Mouse (Mus musculus) hindbrain, embryonic 11.5 days (tissue): ENCODE data around the gene C9orf72. TPM values are rescaled to one million over a fixed set of nuclear protein-coding genes. Genes with fewer than 3 reads are reported as not detected.
A peak's percentile ranks its signal among the peaks of the same experiment; 100 is the strongest.
"Not testable (repeated sequence)": the region's sequence is repeated elsewhere in the genome, so short reads cannot be mapped to it uniquely, and the experiment has no call there.

ENCODE experiments used
- ATAC-seq: fragments of 200-750 bp; cut with Nextera tagmentation; 2 replicates; pipeline ENCODE4 v1.8.0; 2017; ENCODE audit warnings: mild to moderate bottlenecking, moderate TSS enrichment, moderate library complexity; ENCODE audit not compliant: low FRiP score
- DNase-seq: peaks from one replicate; pipeline ENCODE4 v3.0.0-alpha.2; 2015; ENCODE audit warnings: low spot score
- H3K27ac ChIP-seq: fragments of 300-500 bp; sonication (generic); 2 replicates; pipeline ENCODE4 v1.5.1; 2014; ENCODE audit warnings: mild to moderate bottlenecking, low read depth, low read length
- H3K27me3 ChIP-seq: fragments of 300-500 bp; sonication (generic); 2 replicates; pipeline ENCODE4 v1.6.1; 2014; ENCODE audit warnings: mild to moderate bottlenecking, low read length, moderate library complexity, mixed read lengths; ENCODE audit not compliant: control insufficient read depth, insufficient read depth
- H3K36me3 ChIP-seq: fragments of 300-500 bp; sonication (generic); 2 replicates; pipeline ENCODE4 v1.6.1; 2014; ENCODE audit warnings: mild to moderate bottlenecking, low read length, moderate library complexity, mixed read lengths; ENCODE audit not compliant: control insufficient read depth, insufficient read depth
- H3K4me1 ChIP-seq: fragments of 300-500 bp; sonication (generic); replicated peaks from 2 replicates; pipeline ENCODE4 v1.6.1; 2014; ENCODE audit warnings: low read length, mixed read lengths; ENCODE audit not compliant: control insufficient read depth, insufficient read depth
- H3K4me2 ChIP-seq: fragments of 300-500 bp; sonication (generic); replicated peaks from 2 replicates; pipeline ENCODE4 v1.6.1; 2014; ENCODE audit warnings: mild to moderate bottlenecking, low read depth, low read length
- H3K4me3 ChIP-seq: fragments of 300-500 bp; sonication (generic); 2 replicates; pipeline ENCODE4 v1.5.1; 2014; ENCODE audit warnings: low read depth, low read length
- H3K9ac ChIP-seq: fragments of 300-500 bp; sonication (generic); 2 replicates; pipeline ENCODE4 v1.6.1; 2014; ENCODE audit warnings: low read depth, low read length
- H3K9me3 ChIP-seq: fragments of 300-500 bp; sonication (generic); 2 replicates; pipeline ENCODE4 v1.6.1; 2016; ENCODE audit warnings: low read length; ENCODE audit not compliant: control insufficient read depth
- WGBS: fragments of 180-500 bp; shearing (Covaris S2); extraction: QIAGEN DNeasy Blood & Tissue Kit; methylation state at CpG from one replicate; pipeline ENCODE4 v1.1.7; 2014; 5-methylcytosine and 5-hydroxymethylcytosine counted together
- polyA plus RNA-seq: library from polyadenylated mRNA; unstranded; fragments of >200 nt; fragmentation: Nextera tagmentation; extraction: Ambion mirVana; gene quantifications from 2 replicates; pipeline ENCODE4 v1.2.1, GENCODE M21; 2014

C9orf72 gene
- 23.4 and 29.0 TPM in 2 replicates for polyA plus RNA-seq

DNA sequence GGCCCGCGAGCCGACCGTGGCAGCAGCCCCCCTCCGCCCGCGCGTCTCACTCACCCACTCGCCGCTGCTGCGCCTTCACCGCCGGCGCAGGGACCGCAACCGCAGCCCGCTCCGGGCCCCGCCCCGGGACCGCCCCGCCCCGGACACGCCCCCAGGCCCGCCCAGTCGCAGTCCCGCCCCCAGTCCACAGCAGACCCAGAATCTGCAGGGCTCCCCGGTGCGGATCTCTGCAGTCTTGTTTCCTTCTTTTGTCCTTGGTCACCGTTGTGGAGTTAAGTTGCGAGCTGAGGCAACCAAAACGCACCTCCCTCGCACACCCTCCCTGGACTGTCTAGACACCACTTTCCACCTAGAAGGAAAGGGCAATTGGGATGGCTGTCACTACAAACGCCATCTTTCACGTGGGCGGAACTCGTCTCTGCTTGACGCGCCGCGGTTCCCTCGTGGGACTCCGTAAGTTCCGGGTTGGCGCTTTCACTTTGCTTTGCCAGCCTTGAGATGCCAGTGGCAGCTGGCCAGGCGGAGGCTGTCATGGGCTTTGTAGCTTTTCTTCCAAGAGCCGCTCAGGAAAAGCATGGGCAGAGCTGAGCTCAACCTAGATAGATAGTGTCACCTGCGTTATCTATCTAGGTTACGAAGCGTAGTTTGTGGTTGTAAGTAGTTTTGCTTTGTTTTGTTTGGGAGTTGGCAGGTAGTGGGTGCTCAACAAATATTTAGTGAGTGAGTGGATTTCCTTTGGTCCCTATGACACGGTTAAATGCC, at the start of gene C9orf72:
Gene C9orf72, minus strand, starts transcription at position 442 of the 762 bp plus-strand sequence.
- no peaks in the 10 kb centered on the region for H3K4me1 ChIP-seq
- peak; percentile 94 for DNase-seq
- peak within 1 kb of the TSS; percentile 72 for H3K4me2 ChIP-seq
- ATAC-seq: peak; percentile 98
- no peaks in the 10 kb centered on the region for H3K36me3 ChIP-seq
- peak within 1 kb of the TSS; percentile 65 for H3K27ac ChIP-seq
- peak within 1 kb of the TSS; percentile 84 for H3K9ac ChIP-seq
- no peaks in the 10 kb centered on the region for H3K27me3 ChIP-seq
- H3K9me3 ChIP-seq: no peaks in the 10 kb centered on the region
- H3K4me3 ChIP-seq: peak within 1 kb of the TSS; percentile 88
- WGBS: 1% methylated on average over 31 of the region's 51 CpGs

DNA sequence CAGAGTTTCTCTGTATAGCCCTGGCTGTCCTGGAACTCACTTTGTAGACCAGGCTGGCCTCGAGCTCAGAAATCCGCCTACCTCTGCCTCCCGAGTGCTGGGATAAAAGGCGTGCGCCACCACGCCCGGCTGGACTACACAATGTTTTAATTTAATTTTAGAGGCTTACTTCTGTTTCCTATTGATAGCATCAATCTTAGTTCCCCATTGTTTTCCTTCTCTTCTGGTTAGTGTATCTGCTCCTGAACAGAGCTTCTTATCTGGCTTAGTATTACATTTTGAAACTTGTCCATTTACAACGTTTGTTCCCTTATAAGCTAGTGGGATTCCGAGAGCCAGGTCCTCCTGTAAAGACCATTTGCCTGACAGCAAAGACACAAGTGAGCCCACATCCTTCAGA, 33.0 kb upstream of the C9orf72 start:
- H3K27ac ChIP-seq: no peak overlapping the region
- no peak overlapping the region for H3K4me3 ChIP-seq
- H3K27me3 ChIP-seq: no peaks in the 10 kb centered on the region
- no peak overlapping the region for H3K4me2 ChIP-seq
- H3K9ac ChIP-seq: no peak overlapping the region
- 80% methylated on average over 9 of the region's 9 CpGs for WGBS
- no peaks in the 10 kb centered on the region for H3K9me3 ChIP-seq
- ATAC-seq: no peak
- no peak for DNase-seq
- H3K36me3 ChIP-seq: no peaks in the 10 kb centered on the region
- H3K4me1 ChIP-seq: no peaks in the 10 kb centered on the region

DNA sequence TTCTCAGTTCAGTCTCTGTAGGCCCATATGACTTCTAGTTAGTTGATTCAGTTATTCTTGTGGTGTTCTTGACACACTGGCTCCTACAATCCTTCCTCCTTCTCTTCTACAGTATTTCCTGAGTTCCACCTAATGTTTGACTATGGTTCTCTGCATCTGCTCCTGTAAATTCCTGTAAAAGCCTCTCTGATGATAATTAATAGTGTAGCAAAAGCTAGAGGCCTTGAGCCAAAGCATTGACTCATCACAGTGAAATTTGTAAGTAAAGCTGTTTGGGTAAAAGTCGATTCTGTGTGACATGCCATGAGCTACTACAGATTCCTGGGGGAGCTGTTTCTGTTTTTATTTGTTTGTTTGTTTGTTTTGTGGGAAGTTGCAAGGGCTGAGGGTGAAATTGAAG, 18.0 kb upstream of the C9orf72 start:
- Histone ChIP-seq H3K4me3 (no peak overlapping the region), H3K9me3 (no peaks in the 10 kb centered on the region), H3K36me3 (no peaks in the 10 kb centered on the region), H3K27ac (no peak overlapping the region), H3K9ac (no peak overlapping the region), H3K4me2 (no peak overlapping the region), H3K27me3 (no peaks in the 10 kb centered on the region), H3K4me1 (no peaks in the 10 kb centered on the region)
- no peak for ATAC-seq
- WGBS: 86% methylated on average over 1 of the region's 1 CpGs
- DNase-seq: no peak

DNA sequence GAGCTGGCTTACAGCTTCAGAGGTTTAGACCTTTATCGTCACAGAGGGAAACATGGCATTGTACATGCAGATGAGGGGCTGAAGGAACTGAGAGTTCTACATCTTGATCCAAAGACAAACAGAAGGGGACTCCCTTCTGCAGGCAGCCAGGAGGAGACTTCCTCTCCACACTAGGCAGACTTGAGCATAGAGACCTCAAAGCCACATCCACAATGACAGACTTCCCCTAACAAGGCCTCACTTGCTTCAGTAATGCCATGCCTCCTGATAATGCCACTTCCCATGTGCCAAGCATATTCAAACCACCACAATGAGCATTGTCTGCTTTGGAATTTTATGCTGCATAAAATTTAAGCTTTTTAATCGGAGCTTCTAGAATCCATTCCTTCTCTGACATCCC, 15.8 kb upstream of the C9orf72 start:
- Histone ChIP-seq H3K27me3 (no peaks in the 10 kb centered on the region), H3K4me1 (no peaks in the 10 kb centered on the region), H3K4me3 (no peak overlapping the region), H3K4me2 (no peak overlapping the region), H3K36me3 (no peaks in the 10 kb centered on the region), H3K27ac (no peak overlapping the region), H3K9ac (no peak overlapping the region), H3K9me3 (no peaks in the 10 kb centered on the region)
- no peak for ATAC-seq
- 86% methylated on average over 2 of the region's 2 CpGs for WGBS
- DNase-seq: no peak

DNA sequence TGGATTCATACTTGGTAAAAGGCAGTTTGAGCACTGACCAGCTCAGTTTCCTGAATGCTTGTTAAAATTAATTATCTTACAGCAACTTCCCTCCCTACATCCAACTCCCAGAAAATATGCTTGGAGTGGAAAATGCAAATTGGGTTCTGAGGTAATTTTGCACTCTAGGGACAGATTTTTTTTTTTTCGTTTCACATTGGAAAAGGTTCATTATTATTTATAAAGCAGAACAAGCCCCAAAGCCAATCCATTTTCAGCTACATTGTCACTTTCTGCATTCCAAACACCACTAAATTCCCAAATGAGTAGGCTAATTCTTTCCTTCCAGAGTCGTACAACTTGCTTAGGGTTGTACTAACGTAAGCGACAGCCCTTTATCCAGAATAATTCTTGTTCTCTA, 12.7 kb upstream of the C9orf72 start:
- DNase-seq (no peak), ATAC-seq (no peak)
- Histone ChIP-seq H3K4me3 (no peak overlapping the region), H3K4me2 (no peak overlapping the region), H3K27ac (no peak overlapping the region), H3K9me3 (no peaks in the 10 kb centered on the region), H3K9ac (no peak overlapping the region), H3K4me1 (no peaks in the 10 kb centered on the region), H3K36me3 (no peaks in the 10 kb centered on the region), H3K27me3 (no peaks in the 10 kb centered on the region)
- WGBS: 70% methylated on average over 4 of the region's 4 CpGs

DNA sequence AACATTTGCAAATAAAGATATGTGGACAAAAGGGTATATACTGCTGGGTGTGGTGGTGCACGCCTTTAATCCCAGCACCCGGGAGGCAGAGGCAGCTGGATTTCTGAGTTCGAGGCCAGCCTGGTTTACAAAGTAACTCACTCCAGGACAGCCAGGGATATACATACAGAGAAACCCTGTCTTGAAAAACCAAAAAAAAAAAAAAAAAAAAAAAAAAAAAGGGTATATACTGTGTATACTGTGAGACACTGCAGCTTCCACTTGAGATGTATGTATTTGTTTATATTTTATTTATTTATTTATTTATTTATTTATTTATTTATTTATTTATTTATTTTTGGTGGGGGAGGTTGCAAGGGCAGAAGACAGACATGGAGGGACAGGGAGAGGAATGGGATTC, 12.3 kb upstream of the C9orf72 start:
- H3K9me3 ChIP-seq, ATAC-seq, H3K36me3 ChIP-seq, H3K4me3 ChIP-seq, H3K4me1 ChIP-seq, H3K27me3 ChIP-seq, DNase-seq, H3K27ac ChIP-seq, H3K4me2 ChIP-seq, H3K9ac ChIP-seq: not testable (repeated sequence)
- 90% methylated on average over 3 of the region's 3 CpGs for WGBS

DNA sequence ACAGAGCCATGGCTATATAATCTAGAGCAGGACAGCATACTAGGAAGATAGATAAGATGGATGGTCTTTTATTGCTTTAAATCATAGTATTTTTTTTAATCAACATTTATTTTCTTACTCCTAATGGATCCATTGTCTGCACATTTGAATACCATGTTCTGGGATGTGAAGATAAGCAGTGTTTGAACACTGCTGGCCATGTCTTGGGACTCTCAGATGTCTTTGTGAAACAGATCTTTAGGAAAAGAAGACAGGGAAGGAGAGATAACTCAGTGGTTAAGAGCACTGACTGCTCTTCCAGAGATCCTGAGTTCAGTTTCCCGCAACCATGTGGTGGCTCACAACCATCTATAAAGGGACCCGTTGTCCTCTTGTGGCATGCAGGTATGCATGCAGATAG, 10.3 kb upstream of the C9orf72 start:
- H3K27ac ChIP-seq: no peak overlapping the region
- H3K4me1 ChIP-seq: no peaks in the 10 kb centered on the region
- H3K4me3 ChIP-seq: no peak overlapping the region
- H3K9ac ChIP-seq: no peak overlapping the region
- no peak overlapping the region for H3K4me2 ChIP-seq
- 96% methylated on average over 2 of the region's 2 CpGs for WGBS
- H3K27me3 ChIP-seq: no peaks in the 10 kb centered on the region
- DNase-seq: no peak
- no peaks in the 10 kb centered on the region for H3K36me3 ChIP-seq
- ATAC-seq: no peak
- H3K9me3 ChIP-seq: no peaks in the 10 kb centered on the region

DNA sequence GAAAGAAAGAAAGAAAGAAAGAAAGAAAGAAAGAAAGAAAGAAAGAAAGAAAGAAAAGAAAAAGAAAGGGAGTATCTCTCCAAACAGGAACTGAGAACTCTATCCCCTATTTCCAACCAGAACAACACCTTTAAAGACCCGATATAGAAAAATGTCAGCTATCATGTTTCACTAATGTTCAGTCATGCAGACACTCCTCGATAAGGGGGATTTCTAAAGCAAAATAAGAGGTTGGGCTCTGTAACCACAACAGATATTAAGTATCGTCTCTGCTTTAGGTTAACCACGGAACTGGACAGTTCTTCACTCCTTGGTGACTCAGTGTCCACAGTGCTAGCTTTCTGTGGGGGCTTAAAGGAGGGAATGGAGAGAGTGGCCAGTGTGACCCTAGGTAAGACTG, 2.3 kb upstream of the C9orf72 start:
- Histone ChIP-seq H3K27me3 (no peaks in the 10 kb centered on the region), H3K9ac (no peak overlapping the region), H3K4me3 (no peak overlapping the region), H3K27ac (no peak overlapping the region), H3K9me3 (no peaks in the 10 kb centered on the region), H3K4me2 (no peak overlapping the region), H3K36me3 (no peaks in the 10 kb centered on the region), H3K4me1 (no peaks in the 10 kb centered on the region)
- ATAC-seq: no peak
- WGBS: 73% methylated on average over 4 of the region's 4 CpGs
- no peak for DNase-seq

DNA sequence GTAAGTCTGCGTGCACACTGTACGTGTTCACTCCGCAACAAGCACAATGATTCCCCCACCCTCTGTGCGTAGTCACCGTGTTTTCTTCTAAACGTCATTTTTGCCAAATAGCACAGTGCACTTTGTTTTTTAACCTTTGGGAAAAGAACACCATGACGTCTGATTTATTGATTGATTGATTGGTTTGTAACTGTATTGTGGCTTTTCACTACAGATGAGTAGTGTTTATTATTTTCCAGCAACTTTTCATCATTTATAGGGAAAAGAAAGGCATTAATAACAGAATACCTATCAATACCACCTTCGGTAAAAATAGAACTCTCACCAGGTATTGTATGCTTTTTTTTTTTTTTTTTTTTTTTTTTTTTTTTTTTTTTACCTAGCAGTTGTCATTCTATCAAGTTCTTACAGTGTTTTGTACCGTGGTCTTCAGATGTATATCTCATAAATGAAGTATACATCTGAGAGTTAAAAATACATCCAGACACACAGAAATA, 569 bp upstream of the C9orf72 start:
- ATAC-seq (peak; percentile 57; the same call in 1 of the 2 replicates), DNase-seq (no peak)
- no peaks in the 10 kb centered on the region for H3K36me3 ChIP-seq
- H3K9ac ChIP-seq: no peak overlapping the region; the same call in 1 of the 2 replicates
- H3K4me1 ChIP-seq: no peaks in the 10 kb centered on the region
- peak overlapping the region; percentile 72 for H3K4me2 ChIP-seq
- peak overlapping the region; percentile 88 for H3K4me3 ChIP-seq
- WGBS: 22% methylated on average over 9 of the region's 9 CpGs
- no peak overlapping the region for H3K27ac ChIP-seq
- H3K9me3 ChIP-seq: no peaks in the 10 kb centered on the region
- no peaks in the 10 kb centered on the region for H3K27me3 ChIP-seq
